Mouse (Mus musculus) T-helper 17 cell (primary cell): ENCODE measurements around the gene Ppp1r12a.

Source experiments
- in situ Hi-C, 2 experiments: fragments of 300-600 bp; cut with MboI, MseI; formaldehyde crosslinking; loops; 1 replicate in 1 of 2; 2 replicates in 1 of 2; pipeline ENCODE4 v1.15.1; 2025; ENCODE audit warnings: high pct_unique_total_duplicates in 2 of 2

The Ppp1r12a gene

GRCm38 (mm10) chr10:108161261-108162256 lies at the start of gene Ppp1r12a:
TSS of gene Ppp1r12a (plus strand) at chr10:108162193.
- in situ Hi-C loops: loop anchor here (5.0 to 10.0 kb wide), 2 partner anchors 217 to 229 kb away; no protein-coding TSS in a partner anchor

GRCm38 (mm10) chr10:108113361-108114237 lies 48.4 kb upstream of the Ppp1r12a start:
- in situ Hi-C loops: no loop called here

DNA sequence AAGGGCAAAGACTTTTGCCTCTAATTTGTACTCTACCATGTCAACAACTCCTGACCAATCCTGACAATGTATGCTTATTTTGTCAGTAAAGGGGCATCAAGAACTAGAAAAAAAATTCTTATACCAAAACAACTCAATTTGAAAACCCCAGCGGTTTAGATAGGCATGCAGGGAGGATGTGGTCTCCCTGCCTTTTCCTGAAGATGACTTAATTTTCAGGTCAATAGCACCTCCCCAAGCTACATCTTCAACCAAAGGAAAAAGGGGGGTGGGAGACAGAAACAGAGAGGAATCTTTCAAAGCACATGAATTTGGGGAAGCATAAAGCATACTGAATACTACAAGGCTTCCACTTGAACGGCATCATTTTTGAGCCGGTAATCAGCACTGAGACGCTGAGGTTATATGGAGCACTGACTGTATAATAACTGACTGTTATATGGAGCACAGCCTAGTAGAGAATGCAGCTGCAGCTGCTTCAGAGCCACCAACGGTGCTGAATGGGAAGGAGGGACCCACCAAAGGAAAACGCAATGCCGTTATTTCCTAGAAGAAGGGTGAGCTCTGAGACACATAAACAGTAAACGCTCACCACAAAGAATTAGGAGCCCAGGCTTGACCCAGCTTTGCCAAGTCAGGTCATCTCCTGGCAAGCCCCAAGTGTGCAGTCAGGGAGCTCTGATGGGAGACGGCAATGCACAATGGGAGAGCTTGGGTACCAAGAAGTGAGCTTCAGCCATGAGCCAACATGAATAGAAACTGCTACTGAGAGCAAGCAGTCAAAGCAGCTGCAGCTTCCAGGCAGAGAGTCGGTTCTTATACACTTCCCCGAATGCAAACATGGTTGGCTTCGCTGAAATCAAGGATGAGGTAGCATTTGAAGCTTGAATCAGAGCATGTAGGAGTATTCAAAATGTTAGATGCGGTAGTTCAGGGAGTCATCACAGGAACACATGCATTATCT lies 43.5 kb upstream of the Ppp1r12a start:
- in situ Hi-C loops: no loop called here

DNA sequence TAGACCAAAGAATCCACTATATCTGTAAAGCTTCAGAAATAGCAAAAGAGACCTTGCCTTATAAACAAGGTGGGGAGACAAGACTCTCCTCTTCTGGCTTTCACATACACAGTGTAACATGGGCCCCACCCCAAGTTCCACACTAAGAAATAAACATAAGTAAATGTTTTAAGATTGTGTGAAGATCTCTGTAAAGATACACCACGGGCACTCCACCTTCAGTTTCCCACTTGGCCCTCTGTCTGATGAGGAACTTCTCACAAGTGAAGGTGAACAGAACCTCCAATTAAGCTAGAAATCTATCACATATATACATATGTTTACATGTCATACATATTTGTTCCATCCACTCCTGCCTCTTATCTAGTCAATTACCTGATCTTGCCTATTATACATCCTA lies 42.6 kb upstream of the Ppp1r12a start:
- in situ Hi-C loops: no loop called here

GRCm38 (mm10) chr10:108124934-108125599 lies 36.9 kb upstream of the Ppp1r12a start:
- in situ Hi-C loops: no loop called here

GRCm38 (mm10) chr10:108129167-108129566 lies 32.8 kb upstream of the Ppp1r12a start:
- in situ Hi-C loops: no loop called here

DNA sequence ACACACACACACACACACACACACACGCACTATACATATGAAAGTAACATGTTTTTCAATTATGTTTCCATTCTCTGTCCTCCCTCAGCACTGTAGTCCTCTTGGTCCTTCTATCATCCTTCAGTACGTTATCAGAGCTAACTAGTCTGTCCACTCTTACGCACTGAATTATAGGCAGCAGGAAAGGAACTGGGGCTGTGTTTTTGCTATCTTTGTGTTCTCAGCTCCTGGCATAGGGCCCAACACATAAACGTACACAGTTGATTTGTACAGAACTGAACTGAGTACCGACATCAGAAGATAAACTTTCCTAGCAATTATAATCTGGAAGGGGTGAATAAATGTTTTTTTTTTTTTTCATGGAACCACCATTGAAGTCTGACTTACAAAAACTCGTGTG lies 30.1 kb upstream of the Ppp1r12a start:
- in situ Hi-C loops: no loop called here

DNA sequence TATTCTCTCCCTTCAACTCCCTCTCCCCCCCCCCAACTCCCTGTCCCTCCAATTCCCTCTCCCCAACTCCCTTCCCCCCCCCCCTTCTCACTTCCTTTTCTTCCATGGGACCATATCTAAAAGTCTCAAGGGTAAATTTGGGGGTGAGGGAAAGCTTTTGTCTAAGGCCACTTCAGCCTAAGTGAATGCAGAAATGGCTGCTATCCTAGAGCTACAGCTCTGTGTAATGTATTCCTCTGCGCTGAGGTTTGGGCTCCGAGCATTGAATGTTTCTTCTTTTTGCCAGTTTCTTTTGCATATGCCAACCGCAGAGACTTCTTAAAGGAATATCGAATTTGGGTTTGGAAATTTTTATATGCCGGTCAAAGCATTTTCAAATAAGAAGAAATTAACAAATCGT lies 28.7 kb upstream of the Ppp1r12a start:
- in situ Hi-C loops: no loop called here

- in situ Hi-C loops: no loop called here
Measured at GRCm38 (mm10) chr10:108133745-108134144, 28.2 kb upstream of the Ppp1r12a start.

DNA sequence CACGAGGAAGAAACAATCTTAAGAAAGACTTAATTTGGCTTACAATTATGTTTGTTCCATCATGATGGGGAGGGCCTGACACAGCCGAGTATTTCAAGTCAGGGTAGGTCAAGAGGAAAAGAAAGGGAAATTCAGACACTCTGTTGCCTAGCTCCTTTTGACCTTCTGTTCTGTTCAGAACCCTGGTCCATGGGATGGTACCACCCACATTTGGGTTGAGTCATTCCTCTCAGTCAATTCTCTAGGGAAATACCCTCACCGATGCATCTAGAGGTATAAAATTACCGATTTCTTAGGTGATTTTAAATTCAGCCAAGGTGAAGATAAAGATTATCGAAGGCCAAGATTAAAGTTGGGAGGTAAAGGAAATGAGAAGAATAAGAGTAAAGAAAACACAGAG lies 23.6 kb upstream of the Ppp1r12a start:
- in situ Hi-C loops: no loop called here

DNA sequence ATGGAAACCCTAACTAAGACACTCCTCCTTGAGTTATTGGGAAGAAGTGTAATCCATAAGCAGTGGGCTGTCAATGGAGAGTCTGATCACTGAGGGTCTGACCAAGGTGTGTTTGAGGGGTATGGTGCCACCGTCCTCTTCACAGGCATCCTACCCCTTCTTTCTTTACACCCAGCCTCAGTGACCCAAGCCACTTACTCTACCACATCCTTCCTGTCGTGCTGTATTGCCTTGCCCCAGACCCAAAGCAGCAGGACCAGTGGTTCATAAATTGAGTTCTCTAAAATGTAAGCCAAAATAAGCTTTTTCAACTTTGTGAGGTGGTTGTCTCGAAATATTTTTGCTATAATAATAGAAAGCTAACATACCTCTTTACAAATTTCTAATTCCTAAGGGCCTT lies 22.2 kb upstream of the Ppp1r12a start:
- in situ Hi-C loops: no loop called here

DNA sequence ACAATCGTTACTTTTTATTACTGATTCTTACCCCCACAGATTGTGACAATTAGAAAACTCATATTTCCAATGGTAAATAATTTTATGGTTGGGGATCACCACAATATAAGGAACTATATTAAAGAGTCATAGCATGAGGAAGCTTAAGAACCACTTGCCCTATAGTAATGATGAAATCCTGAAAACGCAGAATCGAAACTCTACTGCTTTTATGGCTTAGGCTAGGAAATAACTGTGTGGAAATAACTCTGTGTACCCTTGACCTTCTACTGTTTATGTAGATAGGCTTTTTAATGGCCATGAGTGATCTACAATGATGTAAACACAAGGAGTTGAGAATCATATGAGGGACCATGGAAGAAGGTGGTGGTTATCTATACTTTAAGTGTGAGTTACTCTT lies 21.3 kb upstream of the Ppp1r12a start:
- in situ Hi-C loops: no loop called here

DNA sequence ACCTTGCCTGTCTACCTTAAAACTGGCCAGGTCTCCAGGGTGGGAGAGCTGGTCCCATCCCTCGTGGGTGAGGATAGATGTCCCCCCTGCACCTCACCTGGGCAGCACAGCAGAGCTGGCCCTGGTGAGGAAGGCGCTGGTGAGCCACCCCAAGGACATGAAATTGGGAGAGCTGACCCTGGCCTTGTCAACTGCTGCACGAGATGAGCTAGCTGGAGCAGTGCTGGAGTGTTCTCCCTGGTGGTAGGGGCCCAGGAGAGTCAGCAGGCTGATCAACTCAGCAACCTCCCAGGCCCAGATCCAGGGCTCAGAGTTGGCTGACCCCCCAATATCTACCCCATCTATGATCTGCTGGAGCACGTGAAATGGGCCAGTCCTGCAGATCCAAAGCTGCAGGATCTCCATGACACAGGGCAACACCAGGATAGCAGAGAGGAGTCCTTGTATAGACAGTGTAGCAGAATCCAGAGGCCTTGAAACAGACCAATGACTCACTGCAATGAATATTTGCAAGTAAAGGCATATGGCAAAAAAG lies 17.9 kb upstream of the Ppp1r12a start:
- in situ Hi-C loops: no loop called here

- in situ Hi-C loops: no loop called here
Measured at GRCm38 (mm10) chr10:108145701-108146100, 16.3 kb upstream of the Ppp1r12a start.

- in situ Hi-C loops: no loop called here
Measured at GRCm38 (mm10) chr10:108147031-108147430, 15.0 kb upstream of the Ppp1r12a start.

DNA sequence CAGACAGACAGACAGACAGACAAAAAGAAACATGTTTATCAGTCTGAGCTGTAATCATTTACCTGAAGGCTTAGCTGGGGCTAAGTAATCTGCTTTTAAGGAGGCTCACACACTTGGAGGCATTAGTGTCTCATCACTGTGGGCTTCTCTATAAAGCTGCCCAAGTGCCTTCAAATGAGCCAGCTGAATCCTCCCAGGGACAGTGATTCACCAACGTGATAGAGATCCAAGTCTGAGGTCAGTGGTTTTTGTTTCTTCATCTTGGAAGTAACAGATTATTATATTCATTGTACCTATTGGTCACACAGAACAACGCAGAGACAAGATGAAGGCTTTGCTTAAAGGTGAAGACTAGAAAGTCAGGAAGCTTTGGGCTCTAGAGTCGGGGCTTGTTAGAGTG lies 8.7 kb upstream of the Ppp1r12a start:
- in situ Hi-C loops: no loop called here

GRCm38 (mm10) chr10:108155042-108155686 lies 6.8 kb upstream of the Ppp1r12a start:
- in situ Hi-C loops: no loop called here

DNA sequence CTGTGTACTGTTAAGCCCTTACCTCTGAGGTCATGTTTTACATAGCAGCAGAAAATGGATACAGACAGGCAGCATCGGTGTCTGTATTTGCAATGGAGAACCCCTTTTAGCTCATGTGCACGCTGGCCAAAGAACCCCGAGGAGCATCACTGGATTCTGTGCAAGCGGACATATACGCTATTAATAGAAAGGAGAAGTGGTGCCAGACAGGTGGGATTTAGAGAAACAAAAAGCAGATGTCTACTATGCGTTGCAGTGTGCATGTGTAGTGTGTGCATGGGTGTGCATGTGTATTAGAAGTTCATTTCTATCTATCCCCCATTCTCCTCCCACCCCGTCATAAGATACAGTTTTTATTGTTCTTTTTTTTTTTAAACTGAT lies 6.3 kb upstream of the Ppp1r12a start:
- in situ Hi-C loops: no loop called here

DNA sequence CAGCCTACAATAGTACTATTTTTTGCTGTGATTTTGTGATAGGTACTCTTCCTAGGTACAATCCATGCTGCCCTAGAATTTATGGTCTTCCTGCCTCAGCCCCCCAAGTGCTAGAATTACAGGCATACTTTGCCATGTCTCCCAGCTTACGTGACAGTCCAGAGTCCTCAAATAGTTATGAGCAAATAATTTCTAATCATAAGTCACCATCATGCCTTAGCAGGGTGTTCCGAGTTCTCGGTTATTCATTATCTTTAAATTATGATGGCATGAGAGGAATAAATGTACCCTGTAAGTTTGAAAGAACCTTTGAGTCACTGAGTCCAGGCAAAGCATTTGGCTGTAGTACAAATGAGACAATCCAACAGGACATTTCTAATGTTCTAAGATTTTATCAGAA lies 5.9 kb upstream of the Ppp1r12a start:
- in situ Hi-C loops: no loop called here

GRCm38 (mm10) chr10:108159002-108159401 lies 3.0 kb upstream of the Ppp1r12a start:
- in situ Hi-C loops: no loop called here
